In the genomic region with DNA sequence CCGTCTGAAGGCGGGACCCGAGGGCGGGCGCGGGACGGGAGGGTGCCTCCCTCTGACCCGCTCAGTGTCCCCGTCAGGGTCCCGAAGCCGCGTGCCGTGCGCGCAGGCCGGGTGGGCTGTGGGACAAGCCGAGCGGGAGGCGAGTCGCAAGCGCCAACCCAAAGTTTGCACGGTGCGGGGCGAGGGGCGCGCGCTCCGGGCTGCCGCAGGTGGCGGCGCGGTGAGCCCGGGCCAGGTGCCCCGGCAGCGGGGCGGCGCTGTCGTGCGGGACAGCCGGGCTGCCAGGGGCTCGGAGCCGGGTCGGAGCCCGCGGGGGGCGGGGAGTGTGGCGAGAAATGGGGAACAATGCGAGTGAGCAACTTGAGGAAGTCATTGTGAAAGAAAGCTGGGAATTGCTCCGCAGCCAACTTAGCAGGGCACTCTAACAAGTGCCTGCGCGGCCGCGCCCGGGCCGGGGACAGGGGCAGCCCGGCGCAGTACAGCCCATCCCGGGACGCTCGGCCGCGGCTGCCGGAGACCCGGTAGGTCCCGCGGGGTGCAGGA, we compare ENCODE assay signal across 9 mouse cellular contexts. TPM values are rescaled to one million over a fixed set of nuclear protein-coding genes. Genes with fewer than 3 reads are reported as not detected.
DNase-seq lines count a peak whose midpoint lies in the region; ATAC-seq and TF ChIP-seq lines count a peak whose summit lies in the region.
"Had no signal": no experiment of that assay in that cellular context is flagged by ENCODE, and none has a peak within 500 bp of the region (broad histone marks: within the 10 kb centered on the region; RNA-seq: fewer than 3 reads in every experiment).

No protein-coding gene starts in this region.

- H3ac ChIP-seq in myocyte (ENCODE audit: control insufficient read depth, insufficient read length) = peak overlapping the region; percentile 30

- peak overlapping the region; percentile 58 for H3K9ac ChIP-seq in embryonic facial prominence, embryonic 11.5 days (replicated peaks; ENCODE audit: low read length)
- peak overlapping the region; percentile 89 for H3K9ac ChIP-seq in liver, embryonic 13.5 days

- H3K9me3 ChIP-seq in embryonic facial prominence, embryonic 11.5 days (replicated peaks; ENCODE audit: control insufficient read depth, low read length) = no peaks in the 10 kb centered on the region
- H3K9me3 ChIP-seq in liver, embryonic 13.5 days (replicated peaks) = no peaks in the 10 kb centered on the region

- no peak overlapping the region for H3K27ac ChIP-seq in embryonic facial prominence, embryonic 11.5 days (replicated peaks; ENCODE audit: low read depth, low read length)
- peak overlapping the region; percentile 91 for H3K27ac ChIP-seq in liver, embryonic 13.5 days

- ATAC-seq in activated CD4-positive, CD25-positive, alpha-beta regulatory T cell, adult 4 months = peak; percentile 20
- ATAC-seq in embryonic facial prominence, embryonic 11.5 days (replicated peaks; ENCODE audit: insufficient number of reproducible peaks, low FRiP score, low TSS enrichment, low read depth) = peak; percentile 68
- peak; percentile 66 for ATAC-seq in liver, embryonic 13.5 days (ENCODE audit: low read depth)

- H3K4me2 ChIP-seq in embryonic facial prominence, embryonic 11.5 days (ENCODE audit: low read depth, low read length) = peak overlapping the region; percentile 99
- H3K4me2 ChIP-seq in liver, embryonic 13.5 days = peak overlapping the region; percentile 91
- H3K4me2 ChIP-seq in myocyte (ENCODE audit: low read depth) = peak overlapping the region; percentile 24

- no peaks in the 10 kb centered on the region for H3K79me2 ChIP-seq in myocyte (ENCODE audit: control insufficient read depth, insufficient read depth)

- TF ChIP-seq POLR2A in myocyte (IDR thresholded peaks at IDR 0.05; ENCODE audit: insufficient read length, low read depth) = no peak

- no peaks in the 10 kb centered on the region; the same call in 1 of the 2 replicates for H3K4me1 ChIP-seq in embryonic facial prominence, embryonic 11.5 days (ENCODE audit: control insufficient read depth, insufficient read depth, low read length)
- H3K4me1 ChIP-seq in liver, embryonic 13.5 days (replicated peaks) = peaks cover 48% of the 10 kb centered on the region

- WGBS in embryonic facial prominence, embryonic 11.5 days = under 1% methylated on average over 65 of the region's 66 CpGs
- under 1% methylated on average over 66 of the region's 66 CpGs for WGBS in liver, embryonic 13.5 days (ENCODE audit: insufficient replicate concordance)

- DNase-seq in embryonic facial prominence, embryonic 11.5 days (ENCODE audit: low spot score) = peak; percentile 54
- DNase-seq in heart, adult 8-10 months (ENCODE audit: low spot score) = peak; percentile 40
- DNase-seq in kidney, adult 8-10 months = peak; percentile 6 to 31
- peak; percentile 58 for DNase-seq in liver, embryonic 13.5 days
- DNase-seq in spleen, postnatal 4 days (ENCODE audit: low spot score in 2 of 2) = peak; percentile 85 to 92
- no peak for DNase-seq in MN1 (ENCODE audit: low spot score)

- H3K36me3 ChIP-seq in embryonic facial prominence, embryonic 11.5 days (replicated peaks; ENCODE audit: control insufficient read depth, insufficient read depth, low read depth, low read length) = no peaks in the 10 kb centered on the region
- H3K36me3 ChIP-seq in liver, embryonic 13.5 days = no peaks in the 10 kb centered on the region
- no peaks in the 10 kb centered on the region for H3K36me3 ChIP-seq in myocyte (ENCODE audit: control insufficient read depth, insufficient read depth)

- H3K27me3 ChIP-seq in embryonic facial prominence, embryonic 11.5 days (ENCODE audit: control insufficient read depth, insufficient read depth, low read length) = peaks cover 33% of the 10 kb centered on the region
- peaks cover 14% of the 10 kb centered on the region for H3K27me3 ChIP-seq in liver, embryonic 13.5 days
- H3K27me3 ChIP-seq in myocyte (ENCODE audit: control insufficient read depth, insufficient read depth, insufficient read length) = peaks cover 21% of the 10 kb centered on the region

- peak overlapping the region; percentile 63 for H3K4me3 ChIP-seq in embryonic facial prominence, embryonic 11.5 days (ENCODE audit: low read depth, low read length)
- H3K4me3 ChIP-seq in liver, embryonic 13.5 days (replicated peaks) = peak overlapping the region; percentile 86
- no peak overlapping the region for H3K4me3 ChIP-seq in myocyte

TF ChIP-seq in myocyte, 11 proteins besides CTCF, POLR2A, EP300 and RAD21:
- TF ChIP-seq SRF (IDR thresholded peaks at IDR 0.05; ENCODE audit: control insufficient read depth, insufficient read length, low read depth) (no peak), TCF12 (IDR thresholded peaks at IDR 0.05; ENCODE audit: insufficient read depth, poor library complexity, severe bottlenecking) (no peak), POLR2AphosphoS2 (IDR thresholded peaks at IDR 0.05; ENCODE audit: insufficient read length, low read depth) (no peak), E2F4 (IDR thresholded peaks at IDR 0.05; ENCODE audit: insufficient read depth) (no peak), TCF3 (IDR thresholded peaks at IDR 0.05; ENCODE audit: insufficient read length, low read depth) (no peak), REST (IDR thresholded peaks at IDR 0.05; ENCODE audit: insufficient read depth, insufficient read length) (no peak), CEBPB (IDR thresholded peaks at IDR 0.05; ENCODE audit: insufficient read depth, poor library complexity, severe bottlenecking) (no peak), MYOG (IDR thresholded peaks at IDR 0.05; ENCODE audit: control insufficient read depth in 1 of 3, insufficient read depth in 1 of 3, insufficient read length in 2 of 3, low read depth in 2 of 3) (no peak), MAX (IDR thresholded peaks at IDR 0.05; ENCODE audit: low read depth) (no peak), USF1 (IDR thresholded peaks at IDR 0.05; ENCODE audit: low read depth) (no peak), MYOD1 (IDR thresholded peaks at IDR 0.05; ENCODE audit: control insufficient read depth in 1 of 3, insufficient read length in 2 of 3, low read depth in 2 of 3) (no peak)

RNA-seq across cellular contexts. Expression of gene Ikzf1, which starts 1.1 kb away (rescaled TPM):
- polyA plus RNA-seq in activated CD4-positive, CD25-positive, alpha-beta regulatory T cell, adult 4 months (2017; shearing (Covaris generic)) = 100 to 1,000 TPM; 133 to 140 TPM
- polyA plus RNA-seq in embryonic facial prominence, embryonic 11.5 days (2014; fragmentation: Nextera tagmentation; extraction: Ambion mirVana) = 2.5 and 3.4 TPM in 2 replicates
- total RNA-seq in heart, adult 8-10 months (2022) = 1 to 10 TPM in 3 of 4 experiments, under 1 TPM in 1; 0.92 to 1.7 (median 1.4) TPM
- polyA plus RNA-seq in liver, embryonic 13.5 days (2015; fragmentation: Nextera tagmentation; extraction: Ambion mirVana) = 28.3 and 44.6 TPM in 2 replicates
- polyA plus RNA-seq in myocyte (2012; fragmentation: generic; extraction: Trizol) = 0.19 TPM

RNA-seq across cellular contexts. Expression of gene 4930512M02Rik, which starts 58.3 kb away (rescaled TPM):
- not detected for polyA plus RNA-seq in activated CD4-positive, CD25-positive, alpha-beta regulatory T cell, adult 4 months (2017; shearing (Covaris generic))
- polyA plus RNA-seq in embryonic facial prominence, embryonic 11.5 days (2014; fragmentation: Nextera tagmentation; extraction: Ambion mirVana) = not detected in 2 replicates
- not detected for total RNA-seq in heart, adult 8-10 months (2022)
- not detected in 2 replicates for polyA plus RNA-seq in liver, embryonic 13.5 days (2015; fragmentation: Nextera tagmentation; extraction: Ambion mirVana)
- not detected for polyA plus RNA-seq in myocyte (2012; fragmentation: generic; extraction: Trizol)
- total RNA-seq: layer of hippocampus, adult 8-10 months had no signal

Comparison
In these comparisons a context has a peak if more than half of its experiments do, and no peak if none do; other contexts are left out.
1. H3K4me2 ChIP-seq: peak in every context shown above with its lines; median percentile 99 in embryonic facial prominence, embryonic 11.5 days; 91 in liver, embryonic 13.5 days; 24 in myocyte.